Mouse (Mus musculus) frontal cortex, adult (tissue): ENCODE data around the gene Mad1l1.

Experiments used
- ATAC-seq: cut with Nextera tagmentation; 2 replicates; pipeline ENCODE4 v1.9.2; 2017; ENCODE audit warnings: mild to moderate bottlenecking, moderate library complexity, mixed read lengths; ENCODE audit not compliant: low TSS enrichment

Mad1l1 gene

DNA sequence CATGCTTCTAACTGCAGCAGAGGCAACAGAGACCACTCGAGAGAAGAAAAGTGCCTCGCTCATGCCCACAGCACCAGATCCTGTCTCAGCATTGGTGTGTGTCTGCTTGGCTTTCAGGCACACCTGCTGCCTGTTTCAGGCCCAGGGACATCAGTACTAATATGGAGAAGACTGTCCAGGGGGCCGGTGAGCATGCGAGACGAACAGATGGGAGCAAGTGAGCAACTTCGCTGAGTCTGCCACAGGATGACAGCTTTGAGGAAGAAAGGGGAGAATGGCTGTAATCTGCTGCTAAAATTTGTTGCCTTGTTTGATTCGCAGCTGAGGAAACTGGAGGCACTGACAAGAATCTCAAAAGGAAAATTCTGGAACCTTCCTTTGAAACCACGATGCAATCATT, 227.9 kb downstream of the Mad1l1 start:
- no peak for ATAC-seq

- peak; percentile 93 for ATAC-seq
Measured at GRCm38 (mm10) chr5:140091601-140092000, 229.8 kb downstream of the Mad1l1 start.

- ATAC-seq: no peak
Measured at GRCm38 (mm10) chr5:140089263-140089662, 232.1 kb downstream of the Mad1l1 start.

DNA sequence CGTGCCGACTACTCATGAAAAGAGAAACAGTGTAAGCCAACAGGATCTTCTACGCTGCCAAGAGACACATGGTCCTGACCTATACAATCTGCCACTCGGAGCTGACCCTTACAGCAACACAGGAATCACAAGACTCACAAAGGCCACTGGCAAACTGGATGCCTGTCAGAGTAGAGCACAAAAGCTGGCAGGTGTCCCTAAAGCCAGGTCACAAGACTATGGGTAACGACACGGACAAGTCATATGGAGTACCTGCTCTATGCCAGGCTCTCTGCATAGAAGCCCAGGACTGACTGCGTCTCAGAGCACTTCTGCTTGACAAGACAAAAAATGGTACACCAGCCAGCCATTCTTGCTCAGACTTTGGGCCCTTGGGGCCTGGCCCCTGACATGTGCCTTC, 234.1 kb downstream of the Mad1l1 start:
- no peak for ATAC-seq

GRCm38 (mm10) chr5:140084341-140084740, 237.0 kb downstream of the Mad1l1 start:
- no peak for ATAC-seq

DNA sequence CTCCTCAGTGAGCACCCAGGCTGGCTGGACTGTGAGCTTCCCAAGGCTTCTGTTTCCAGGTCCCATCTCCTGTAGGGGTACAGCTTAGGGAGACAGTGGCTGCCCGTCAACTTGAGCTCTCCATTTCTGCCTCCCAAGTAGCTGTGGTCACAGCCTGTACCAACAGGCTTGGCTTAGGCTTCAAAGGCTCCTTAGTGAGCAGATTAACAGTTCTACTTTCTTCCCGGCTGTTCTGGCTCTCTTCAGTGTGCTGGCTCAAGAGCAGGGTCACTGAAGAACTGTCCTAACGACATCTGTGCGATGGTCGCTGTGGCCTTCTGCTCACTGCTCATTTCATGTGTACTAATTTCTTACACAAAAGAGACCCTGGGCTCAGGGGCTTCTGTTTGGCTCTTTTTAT, 237.4 kb downstream of the Mad1l1 start:
- no peak for ATAC-seq

DNA sequence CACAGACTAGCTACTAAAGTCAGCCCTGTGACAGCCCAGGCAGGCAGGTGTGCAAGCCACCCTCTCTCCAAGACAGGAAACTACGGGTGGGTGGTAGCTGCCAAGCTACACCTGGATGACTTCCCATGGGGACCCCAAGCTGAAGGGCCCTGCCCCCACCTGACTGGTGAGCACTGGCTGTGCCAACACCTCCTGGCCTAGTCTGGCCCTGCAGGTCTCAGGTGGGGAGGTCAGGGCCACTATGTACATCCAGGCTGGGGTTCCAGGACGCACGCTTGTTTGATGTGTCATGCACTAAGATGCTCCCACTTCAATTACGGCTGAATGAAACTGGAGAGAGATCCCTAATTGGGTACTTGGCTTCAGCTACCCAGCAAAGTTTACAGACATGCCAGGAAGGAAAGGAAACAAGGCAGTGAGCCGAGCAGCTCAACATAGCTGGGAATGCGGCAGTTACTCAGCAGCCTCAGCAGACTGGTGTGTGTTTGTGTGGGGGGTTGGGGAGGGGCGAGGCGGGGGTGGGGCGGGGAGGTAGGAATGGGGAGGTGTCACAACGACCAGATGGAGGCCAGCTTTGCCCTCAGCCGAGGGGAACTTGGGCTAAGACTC, 239.0 kb downstream of the Mad1l1 start:
- peak; percentile 69; the same call in 1 of the 2 replicates for ATAC-seq

GRCm38 (mm10) chr5:140081084-140081483, 240.3 kb downstream of the Mad1l1 start:
- no peak for ATAC-seq

- ATAC-seq: no peak
Measured at GRCm38 (mm10) chr5:140079511-140079910, 241.8 kb downstream of the Mad1l1 start.

GRCm38 (mm10) chr5:140078406-140078805, 242.9 kb downstream of the Mad1l1 start:
- ATAC-seq: no peak

- no peak for ATAC-seq
Measured at GRCm38 (mm10) chr5:140076438-140076837, 244.9 kb downstream of the Mad1l1 start.

DNA sequence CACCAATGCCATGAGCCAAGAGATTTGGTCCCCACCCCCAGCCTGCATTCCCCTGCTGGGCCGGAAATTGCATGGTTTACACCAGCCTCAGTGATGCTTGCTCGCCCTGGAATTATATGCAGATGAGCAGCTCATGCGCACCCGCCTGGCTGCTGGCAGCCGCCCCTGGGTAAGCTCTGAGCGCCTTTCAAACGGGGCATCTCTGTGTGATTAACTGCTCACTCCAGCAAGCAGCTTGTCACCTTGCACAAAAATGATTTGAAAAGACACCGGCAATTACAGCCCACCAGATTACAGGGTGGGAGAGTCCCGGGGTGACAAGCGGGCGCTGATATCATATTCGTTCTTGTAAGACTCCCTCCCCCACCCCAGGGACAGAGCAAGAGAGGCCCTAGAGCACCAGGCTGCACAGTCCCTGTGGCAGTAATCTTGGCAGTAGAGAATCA, 247.7 kb downstream of the Mad1l1 start:
- ATAC-seq: no peak

DNA sequence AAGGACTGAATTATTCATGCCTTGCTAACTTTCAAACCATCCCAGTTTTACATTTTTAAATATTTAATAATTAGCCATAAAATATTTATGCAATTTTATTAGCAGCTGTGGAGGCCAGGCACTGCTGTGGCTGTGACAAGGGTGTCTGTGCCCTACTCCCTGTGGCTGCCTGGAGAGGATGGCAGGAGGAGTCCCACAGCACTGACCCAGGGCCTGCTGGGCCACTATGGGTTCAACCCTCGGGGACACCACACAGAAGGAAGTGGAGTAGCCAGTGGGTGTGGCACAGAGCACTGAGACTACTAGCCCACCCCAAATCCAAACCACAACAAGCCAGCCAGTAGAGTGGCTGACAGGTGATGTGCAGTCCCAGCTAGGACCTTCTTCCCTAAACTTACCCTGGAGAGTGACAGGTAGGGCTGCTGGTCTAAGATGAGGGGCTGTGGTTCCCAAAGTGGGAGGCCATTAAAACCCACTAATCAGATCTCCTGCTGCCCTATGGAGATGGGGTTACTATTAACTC, 248.1 kb downstream of the Mad1l1 start:
- no peak for ATAC-seq

DNA sequence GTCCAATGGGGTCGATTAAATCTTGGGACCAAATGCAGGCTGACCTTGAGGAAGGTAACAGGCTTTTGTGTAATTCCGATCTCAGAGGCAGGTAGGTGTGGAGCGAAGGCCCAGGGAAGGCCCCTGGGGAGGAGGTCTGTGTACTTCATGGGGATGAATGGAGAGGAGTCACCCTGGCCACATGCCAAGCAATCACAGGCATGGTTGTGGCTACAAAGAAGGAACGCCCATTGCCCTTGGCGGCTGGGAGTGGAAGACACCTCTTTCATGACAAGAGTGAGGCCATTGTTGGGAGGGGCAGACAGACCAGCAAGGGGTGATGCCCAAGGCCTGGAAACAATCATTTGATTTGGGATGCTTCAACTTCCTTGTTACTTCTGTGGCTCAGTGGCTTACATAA, 252.8 kb downstream of the Mad1l1 start:
- no peak for ATAC-seq

DNA sequence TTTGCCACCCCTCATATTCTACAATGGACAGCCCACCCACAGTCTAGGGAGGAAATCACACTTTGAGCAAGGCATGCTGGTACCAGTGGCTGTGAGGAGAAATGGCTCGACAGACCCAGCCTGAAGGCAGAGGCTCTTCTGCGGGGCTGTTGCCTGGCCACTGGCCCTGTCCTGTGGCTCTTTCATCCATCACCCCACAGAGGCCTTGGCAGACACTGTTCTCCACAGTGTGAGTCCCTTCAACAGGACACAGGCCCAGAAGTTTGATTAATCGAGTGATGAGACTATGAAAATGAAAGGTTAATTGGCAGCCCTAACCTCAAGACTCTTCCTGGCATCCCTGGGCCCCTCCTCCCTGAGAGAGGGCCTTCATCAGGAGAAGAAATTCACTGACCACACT, 253.3 kb downstream of the Mad1l1 start:
- no peak for ATAC-seq

- ATAC-seq: no peak
Measured at GRCm38 (mm10) chr5:140066769-140067168, 254.6 kb downstream of the Mad1l1 start.

DNA sequence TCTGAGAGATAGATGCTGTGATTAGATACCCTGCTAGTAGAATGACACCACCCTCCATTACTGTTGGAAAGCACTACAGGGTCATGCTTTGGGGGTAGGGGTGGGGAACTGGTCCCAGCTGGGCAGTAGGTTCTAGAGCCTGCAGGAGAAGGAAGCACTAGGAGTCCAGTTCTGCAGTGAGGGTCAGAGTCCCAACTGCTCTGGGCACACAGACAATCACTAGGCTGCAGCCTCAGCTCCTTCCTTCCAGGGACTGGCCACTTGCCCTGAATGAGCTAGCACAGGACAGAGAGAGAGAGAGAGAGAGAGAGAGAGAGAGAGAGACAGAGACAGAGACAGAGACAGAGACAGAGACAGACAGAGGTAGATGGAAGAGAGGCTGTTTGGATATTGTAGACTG, 255.1 kb downstream of the Mad1l1 start:
- no peak for ATAC-seq

DNA sequence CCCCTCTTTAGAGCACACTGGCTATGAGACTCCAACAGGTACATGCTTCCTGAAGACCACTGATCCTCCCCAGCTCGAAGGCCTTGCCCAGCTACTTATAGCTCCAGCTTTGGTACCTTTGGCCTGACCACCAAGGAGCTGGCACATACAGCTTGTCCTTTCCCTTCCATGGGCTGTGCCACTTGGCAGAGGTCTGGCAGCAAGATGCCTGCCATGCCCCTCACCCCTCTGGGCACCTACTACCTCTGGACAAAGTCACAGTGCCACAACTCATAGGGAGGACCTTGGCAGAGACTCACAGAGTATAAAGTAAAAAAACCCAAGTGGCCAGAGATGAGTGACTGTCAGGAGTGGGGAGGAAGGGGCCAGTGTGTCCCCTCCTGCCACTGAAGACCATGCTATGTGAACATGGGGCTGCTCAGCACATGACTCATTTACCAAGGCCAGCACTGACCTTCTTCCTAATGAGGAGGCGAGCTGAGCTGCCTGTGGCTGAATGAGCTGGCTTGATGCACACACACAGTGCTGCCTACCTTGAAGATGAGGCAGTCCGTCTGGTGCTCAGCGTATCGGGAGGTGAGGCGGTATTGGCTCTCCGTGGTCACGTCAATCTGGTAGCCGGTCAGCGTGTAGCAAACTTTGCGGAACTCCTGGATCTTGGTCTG, 255.9 kb downstream of the Mad1l1 start:
- ATAC-seq: no peak

- no peak for ATAC-seq
Measured at GRCm38 (mm10) chr5:140064521-140064920, 256.8 kb downstream of the Mad1l1 start.

DNA sequence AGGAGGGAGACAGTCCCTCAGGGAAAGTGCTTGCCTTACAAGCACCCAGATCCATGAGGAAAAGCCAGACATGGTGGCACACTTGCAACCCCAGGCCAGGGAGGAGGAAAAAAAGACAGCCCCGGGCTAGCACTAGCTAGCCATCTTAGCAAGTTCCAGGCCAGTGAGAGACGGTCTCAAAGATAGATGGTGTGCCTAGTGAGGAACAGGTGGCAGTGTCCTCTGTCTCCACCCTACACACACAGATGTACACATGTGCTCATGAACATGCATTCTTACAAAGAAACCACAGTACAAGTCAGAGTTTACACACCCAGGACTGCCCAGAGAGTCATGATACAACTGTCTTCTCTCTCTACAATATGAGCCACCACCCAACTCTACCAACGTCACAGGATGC, 258.5 kb downstream of the Mad1l1 start:
- no peak for ATAC-seq

DNA sequence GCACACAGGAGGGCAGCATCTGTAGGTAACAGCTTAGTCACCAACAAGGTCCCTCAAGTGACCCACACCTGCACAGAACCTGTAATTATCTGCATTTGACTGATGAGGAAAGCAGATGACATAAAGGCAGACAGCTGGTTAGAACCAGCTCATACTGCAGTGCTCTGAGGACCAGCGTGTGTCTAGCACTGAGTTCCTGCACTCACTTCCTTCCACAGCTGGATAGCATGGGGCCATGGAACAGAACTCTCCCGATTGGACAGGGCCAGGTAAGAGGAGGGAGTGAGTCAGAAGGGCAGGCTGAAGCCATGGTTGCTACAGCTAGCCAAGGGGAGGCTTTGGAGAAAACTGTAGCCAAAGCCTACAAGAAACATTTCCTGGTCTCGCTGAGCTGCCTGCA, 259.0 kb downstream of the Mad1l1 start:
- no peak for ATAC-seq

DNA sequence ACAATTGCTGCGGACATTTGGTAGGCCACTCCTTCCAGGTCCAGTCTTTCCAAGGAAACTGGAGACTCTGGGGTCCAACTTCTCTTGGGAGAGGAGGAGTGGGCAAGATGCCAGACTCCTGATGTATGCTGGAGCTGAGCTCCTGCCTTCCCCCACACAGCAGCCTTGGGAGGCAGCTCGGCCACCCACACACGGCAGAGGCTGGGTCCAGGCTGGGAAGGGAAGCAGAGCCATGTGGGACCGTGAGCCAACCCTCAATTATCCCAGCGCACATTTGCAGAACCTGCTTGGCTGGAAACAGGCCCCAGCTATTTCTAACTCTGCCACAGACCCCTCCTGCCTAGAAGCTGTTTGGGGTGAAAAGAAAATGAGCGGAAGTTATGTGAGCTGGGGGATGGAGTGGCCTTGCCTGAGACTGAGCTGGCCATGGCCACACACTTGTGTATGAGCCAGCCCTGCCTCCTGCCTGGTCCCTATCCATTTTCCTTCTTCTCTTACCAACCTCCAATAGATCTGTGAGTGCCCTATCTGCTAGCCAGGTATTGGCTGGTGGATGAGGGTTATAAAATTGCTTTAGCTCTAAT, 260.0 kb downstream of the Mad1l1 start:
- ATAC-seq: peak; percentile 93

DNA sequence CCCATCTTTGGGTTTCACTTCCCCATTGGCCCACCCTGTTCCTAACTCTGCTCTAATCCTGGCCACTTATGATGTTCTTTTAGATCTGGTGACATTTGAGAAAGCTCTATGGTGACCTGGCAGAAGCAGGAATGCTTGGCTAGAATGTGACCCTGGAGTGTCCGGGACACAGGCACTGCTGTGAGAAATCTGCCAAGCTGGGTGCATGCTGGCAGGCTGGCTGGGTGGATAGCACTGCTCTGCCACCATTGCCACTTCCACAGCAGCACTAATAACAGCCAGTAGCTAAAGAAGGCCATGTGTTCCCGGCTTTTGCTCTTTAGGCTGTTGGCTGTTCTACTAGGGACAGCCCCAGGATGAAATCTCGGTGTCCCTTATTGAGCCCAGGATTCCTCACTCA, 265.1 kb downstream of the Mad1l1 start:
- ATAC-seq: no peak
